Comparison of ENCODE assay signal across 7 mouse cellular contexts in the genomic region with DNA sequence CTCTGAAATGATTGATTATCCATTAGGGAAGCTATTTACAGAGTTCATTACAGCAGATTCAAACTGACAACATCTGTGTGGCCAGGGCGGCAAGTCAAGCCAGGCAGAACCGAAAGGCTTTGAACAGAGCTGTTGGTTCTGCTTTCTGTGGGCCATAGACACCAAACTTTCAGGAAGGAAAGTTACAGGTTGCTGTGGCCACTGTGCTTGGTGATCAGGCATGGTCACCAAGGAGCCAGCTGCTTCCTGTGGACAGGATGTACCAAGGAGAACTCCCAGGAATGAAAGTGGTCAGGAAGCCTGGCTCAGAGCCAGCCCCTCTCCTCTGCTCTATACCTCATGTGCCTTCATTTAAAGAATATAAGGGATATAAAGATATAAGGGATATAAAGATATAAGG. TPM values are rescaled to one million over a fixed set of nuclear protein-coding genes. Genes with fewer than 3 reads are reported as not detected.
DNase-seq lines count a peak whose midpoint lies in the region; ATAC-seq lines count a peak whose summit lies in the region.

No protein-coding gene starts in this region.

- H3K4me2 ChIP-seq in neural tube, embryonic 13.5 days = no peak overlapping the region
- H3K4me2 ChIP-seq in lung, embryonic 16.5 days (ENCODE audit: low read depth, low read length) = no peak overlapping the region
- H3K4me2 ChIP-seq in stomach, embryonic 16.5 days (ENCODE audit: low read depth, low read length) = no peak overlapping the region
- no peak overlapping the region for H3K4me2 ChIP-seq in midbrain, embryonic 15.5 days

- H3K27me3 ChIP-seq in neural tube, embryonic 13.5 days = no peaks in the 10 kb centered on the region
- no peaks in the 10 kb centered on the region for H3K27me3 ChIP-seq in lung, embryonic 16.5 days (ENCODE audit: control insufficient read depth, insufficient read depth, low read depth, low read length)
- no peaks in the 10 kb centered on the region for H3K27me3 ChIP-seq in stomach, embryonic 16.5 days (ENCODE audit: control insufficient read depth, insufficient read depth, low read length)
- no peaks in the 10 kb centered on the region for H3K27me3 ChIP-seq in midbrain, embryonic 15.5 days (replicated peaks)

- no peak for ATAC-seq in neural tube, embryonic 13.5 days (ENCODE audit: low read depth)
- ATAC-seq in lung, embryonic 16.5 days (ENCODE audit: low read depth) = peak; percentile 42
- 0 out of 2 replicates have a peak, but pooled peaks have one; percentile 26 for ATAC-seq in stomach, embryonic 16.5 days (ENCODE audit: insufficient read depth, low FRiP score)
- no peak for ATAC-seq in midbrain, embryonic 15.5 days (replicated peaks)

- H3K36me3 ChIP-seq in neural tube, embryonic 13.5 days = no peaks in the 10 kb centered on the region
- H3K36me3 ChIP-seq in lung, embryonic 16.5 days (ENCODE audit: control insufficient read depth, insufficient read depth, low read length) = no peaks in the 10 kb centered on the region
- H3K36me3 ChIP-seq in stomach, embryonic 16.5 days (ENCODE audit: control insufficient read depth, insufficient read depth, low read length) = no peaks in the 10 kb centered on the region
- H3K36me3 ChIP-seq in midbrain, embryonic 15.5 days (replicated peaks) = no peaks in the 10 kb centered on the region

- H3K4me1 ChIP-seq in neural tube, embryonic 13.5 days (replicated peaks) = peaks cover 32% of the 10 kb centered on the region
- peaks cover 7% of the 10 kb centered on the region for H3K4me1 ChIP-seq in lung, embryonic 16.5 days (replicated peaks; ENCODE audit: control insufficient read depth, insufficient read depth, low read length)
- H3K4me1 ChIP-seq in stomach, embryonic 16.5 days (ENCODE audit: control insufficient read depth, insufficient read depth, low read length) = peaks cover 24% of the 10 kb centered on the region
- H3K4me1 ChIP-seq in midbrain, embryonic 15.5 days = peaks cover 3% of the 10 kb centered on the region; the same call in 1 of the 2 replicates

- no peak overlapping the region for H3K4me3 ChIP-seq in neural tube, embryonic 13.5 days
- no peak overlapping the region for H3K4me3 ChIP-seq in lung, embryonic 16.5 days (ENCODE audit: low read length)
- no peak overlapping the region for H3K4me3 ChIP-seq in stomach, embryonic 16.5 days (replicated peaks; ENCODE audit: low read length)
- H3K4me3 ChIP-seq in midbrain, embryonic 15.5 days = no peak overlapping the region

- 68% methylated on average over 2 of the region's 2 CpGs for WGBS in neural tube, embryonic 13.5 days
- WGBS in lung, embryonic 16.5 days = 47% methylated on average over 2 of the region's 2 CpGs
- 13% methylated on average over 2 of the region's 2 CpGs for WGBS in stomach, embryonic 16.5 days
- 94% methylated on average over 2 of the region's 2 CpGs for WGBS in midbrain, embryonic 15.5 days

- H3K9ac ChIP-seq in neural tube, embryonic 13.5 days = no peak overlapping the region
- no peak overlapping the region for H3K9ac ChIP-seq in lung, embryonic 16.5 days (ENCODE audit: low read length)
- no peak overlapping the region; the same call in 1 of the 2 replicates for H3K9ac ChIP-seq in stomach, embryonic 16.5 days (ENCODE audit: low read length)
- H3K9ac ChIP-seq in midbrain, embryonic 15.5 days = no peak overlapping the region

- H3K9me3 ChIP-seq in neural tube, embryonic 13.5 days = no peaks in the 10 kb centered on the region
- H3K9me3 ChIP-seq in lung, embryonic 16.5 days (ENCODE audit: control insufficient read depth, low read length) = no peaks in the 10 kb centered on the region
- H3K9me3 ChIP-seq in stomach, embryonic 16.5 days (replicated peaks; ENCODE audit: control insufficient read depth, low read length) = no peaks in the 10 kb centered on the region
- H3K9me3 ChIP-seq in midbrain, embryonic 15.5 days = no peaks in the 10 kb centered on the region

- no peak for DNase-seq in neural tube, embryonic 10.5 days (ENCODE audit: extremely low spot score, low spot score)
- peak; percentile 34 for DNase-seq in heart, postnatal 4 days
- no peak for DNase-seq in urinary bladder, postnatal 10 days (ENCODE audit: low spot score)

- peak overlapping the region; percentile 23; the same call in 1 of the 2 replicates for H3K27ac ChIP-seq in neural tube, embryonic 13.5 days (replicated peaks)
- peak overlapping the region; percentile 89 for H3K27ac ChIP-seq in lung, embryonic 16.5 days (ENCODE audit: low read length)
- H3K27ac ChIP-seq in stomach, embryonic 16.5 days (ENCODE audit: low read length) = peak overlapping the region; percentile 86
- no peak overlapping the region for H3K27ac ChIP-seq in midbrain, embryonic 15.5 days

RNA-seq across cellular contexts. Expression of a gene that starts 30.2 kb away (rescaled TPM):
- 39.4 and 40.2 TPM in 2 replicates for polyA plus RNA-seq in neural tube, embryonic 13.5 days (2015; fragmentation: Nextera tagmentation; extraction: Ambion mirVana)
- 1 to 10 TPM; 5.2 to 6.7 TPM for total RNA-seq in heart, postnatal 4 days (2021)
- polyA plus RNA-seq in lung, embryonic 16.5 days (2015; fragmentation: Nextera tagmentation; extraction: Ambion mirVana) = 1.9 and 2.6 TPM in 2 replicates
- 24.5 and 30.8 TPM in 2 replicates for polyA plus RNA-seq in stomach, embryonic 16.5 days (2015; fragmentation: Nextera tagmentation; extraction: Ambion mirVana)
- polyA plus RNA-seq in midbrain, embryonic 15.5 days (2015; fragmentation: Nextera tagmentation; extraction: Ambion mirVana) = 60.0 and 65.7 TPM in 2 replicates

Comparison
In these comparisons a context has a peak if more than half of its experiments do, and no peak if none do; other contexts are left out.
1. ATAC-seq: peak in lung, embryonic 16.5 days (single experiment) and stomach, embryonic 16.5 days (single experiment); none in neural tube, embryonic 13.5 days (single experiment) and midbrain, embryonic 15.5 days (single experiment).